Mouse (Mus musculus) midbrain, embryonic 13.5 days (tissue): ENCODE measurements at regions not wholly inside any gene's neighbourhood (a gene's known extent, or its start where the extent isn't known, plus 50 kb on each side); places are given as distances from the start of the nearest gene placed in this dataset.

ENCODE experiments used
- ATAC-seq: fragments of 200-750 bp; cut with Nextera tagmentation; 2 replicates; pipeline ENCODE4 v1.8.0; 2017; ENCODE audit warnings: mild to moderate bottlenecking, moderate TSS enrichment, moderate library complexity
- H3K27ac ChIP-seq: fragments of 300-500 bp; sonication (generic); 2 replicates; pipeline ENCODE4 v1.5.1; 2015; ENCODE audit warnings: inconsistent platforms, mild to moderate bottlenecking, moderate library complexity
- H3K27me3 ChIP-seq: fragments of 300-500 bp; sonication (generic); 2 replicates; pipeline ENCODE4 v1.6.1; 2015; ENCODE audit warnings: mild to moderate bottlenecking, inconsistent platforms
- H3K36me3 ChIP-seq: fragments of 300-500 bp; sonication (generic); 2 replicates; pipeline ENCODE4 v1.6.1; 2015; ENCODE audit warnings: mild to moderate bottlenecking, inconsistent platforms
- H3K4me1 ChIP-seq: fragments of 300-500 bp; sonication (generic); replicated peaks from 2 replicates; pipeline ENCODE4 v1.6.1; 2015; ENCODE audit warnings: inconsistent platforms
- H3K4me2 ChIP-seq: fragments of 300-500 bp; sonication (generic); replicated peaks from 2 replicates; pipeline ENCODE4 v1.6.1; 2015; ENCODE audit warnings: moderate library complexity, mild to moderate bottlenecking, inconsistent platforms
- H3K4me3 ChIP-seq: fragments of 300-500 bp; sonication (generic); replicated peaks from 2 replicates; pipeline ENCODE4 v1.5.1; 2015; ENCODE audit warnings: mild to moderate bottlenecking, inconsistent platforms
- H3K9ac ChIP-seq: fragments of 300-500 bp; sonication (generic); replicated peaks from 2 replicates; pipeline ENCODE4 v1.6.1; 2015; ENCODE audit warnings: mild to moderate bottlenecking, inconsistent platforms
- H3K9me3 ChIP-seq: fragments of 300-500 bp; sonication (generic); 2 replicates; pipeline ENCODE4 v1.6.1; 2016; ENCODE audit warnings: mild to moderate bottlenecking, inconsistent platforms
- WGBS: fragments of 180-500 bp; shearing (Covaris S2); methylation state at CpG from one replicate; pipeline ENCODE4 v1.1.7; 2015; 5-methylcytosine and 5-hydroxymethylcytosine counted together

- H3K27me3 ChIP-seq = no peaks in the 10 kb centered on the region
- H3K36me3 ChIP-seq = no peaks in the 10 kb centered on the region
- H3K4me3 ChIP-seq = no peak overlapping the region
- H3K9ac ChIP-seq = no peak overlapping the region
- H3K4me2 ChIP-seq = no peak overlapping the region
- 71% methylated on average over 5 of the region's 5 CpGs for WGBS
- H3K27ac ChIP-seq = no peak overlapping the region
- no peak for ATAC-seq
- no peaks in the 10 kb centered on the region for H3K9me3 ChIP-seq
- H3K4me1 ChIP-seq = peaks cover 22% of the 10 kb centered on the region
These were observed 219.9 kb downstream of the Bcl11a start for GRCm38 (mm10) chr11:24297763-24298162.

- no peak for ATAC-seq
- no peak overlapping the region for H3K9ac ChIP-seq
These were observed 222.5 kb downstream of the Bcl11a start for GRCm38 (mm10) chr11:24300351-24300750.

GRCm38 (mm10) chr11:24301201-24301600 lies 223.3 kb downstream of the Bcl11a start:
- no peaks in the 10 kb centered on the region; the same call in 1 of the 2 replicates for H3K27me3 ChIP-seq
- H3K27ac ChIP-seq = no peak overlapping the region
- WGBS = 70% methylated on average over 3 of the region's 3 CpGs
- no peak overlapping the region for H3K4me3 ChIP-seq
- peaks cover 31% of the 10 kb centered on the region for H3K4me1 ChIP-seq
- no peaks in the 10 kb centered on the region for H3K36me3 ChIP-seq
- H3K4me2 ChIP-seq = no peak overlapping the region
- no peaks in the 10 kb centered on the region for H3K9me3 ChIP-seq
- no peak for ATAC-seq
- H3K9ac ChIP-seq = no peak overlapping the region

More at GRCm38 (mm10) chr11:24300351-24300750, 222.5 kb downstream of the Bcl11a start:
- H3K4me2 ChIP-seq = no peak overlapping the region
- no peak overlapping the region for H3K4me3 ChIP-seq
- no peaks in the 10 kb centered on the region for H3K9me3 ChIP-seq
- no peaks in the 10 kb centered on the region for H3K27me3 ChIP-seq
- 90% methylated on average over 4 of the region's 4 CpGs for WGBS
- no peaks in the 10 kb centered on the region for H3K36me3 ChIP-seq
- peaks cover 29% of the 10 kb centered on the region for H3K4me1 ChIP-seq
- no peak overlapping the region for H3K27ac ChIP-seq

- Histone ChIP-seq H3K4me1 (peaks cover 28% of the 10 kb centered on the region), H3K27me3 (peaks cover 5% of the 10 kb centered on the region; the same call in 1 of the 2 replicates), H3K4me2 (peak overlapping the region; percentile 51), H3K36me3 (no peaks in the 10 kb centered on the region), H3K9ac (peak overlapping the region; percentile 26; the same call in 1 of the 2 replicates), H3K27ac (no peak overlapping the region), H3K4me3 (peak overlapping the region; percentile 27), H3K9me3 (no peaks in the 10 kb centered on the region)
- ATAC-seq = peak; percentile 93
- WGBS = 1% methylated on average over 17 of the region's 17 CpGs
These were observed 227.3 kb downstream of the Bcl11a start for GRCm38 (mm10) chr11:24305145-24305553.

- no peaks in the 10 kb centered on the region for H3K9me3 ChIP-seq
- H3K9ac ChIP-seq = no peak overlapping the region
- no peak overlapping the region for H3K27ac ChIP-seq
- peaks cover 28% of the 10 kb centered on the region for H3K4me1 ChIP-seq
- H3K27me3 ChIP-seq = peaks cover 5% of the 10 kb centered on the region; the same call in 1 of the 2 replicates
- H3K36me3 ChIP-seq = no peaks in the 10 kb centered on the region
- WGBS = 10% methylated on average over 11 of the region's 11 CpGs
- ATAC-seq = peak; percentile 46
- H3K4me3 ChIP-seq = peak overlapping the region; percentile 27; the same call in 1 of the 2 replicates
- H3K4me2 ChIP-seq = peak overlapping the region; percentile 51
These were observed 227.8 kb downstream of the Bcl11a start for GRCm38 (mm10) chr11:24305691-24306090.

GRCm38 (mm10) chr11:24306101-24306500 lies 228.2 kb downstream of the Bcl11a start:
- no peak overlapping the region for H3K9ac ChIP-seq
- H3K4me2 ChIP-seq = no peak overlapping the region
- no peak overlapping the region for H3K4me3 ChIP-seq
- H3K27ac ChIP-seq = no peak overlapping the region
- H3K36me3 ChIP-seq = no peaks in the 10 kb centered on the region
- no peak for ATAC-seq
- peaks cover 28% of the 10 kb centered on the region for H3K4me1 ChIP-seq
- H3K9me3 ChIP-seq = no peaks in the 10 kb centered on the region
- H3K27me3 ChIP-seq = peaks cover 5% of the 10 kb centered on the region; the same call in 1 of the 2 replicates
- 83% methylated on average over 2 of the region's 2 CpGs for WGBS

- H3K27ac ChIP-seq = peak overlapping the region; percentile 55
- peaks cover 5% of the 10 kb centered on the region; the same call in 1 of the 2 replicates for H3K27me3 ChIP-seq
- ATAC-seq = peak; percentile 49
- H3K9ac ChIP-seq = no peak overlapping the region; the same call in 1 of the 2 replicates
- H3K9me3 ChIP-seq = no peaks in the 10 kb centered on the region
- 22% methylated on average over 6 of the region's 6 CpGs for WGBS
- H3K4me1 ChIP-seq = peaks cover 28% of the 10 kb centered on the region
- no peak overlapping the region for H3K4me3 ChIP-seq
- no peak overlapping the region for H3K4me2 ChIP-seq
- H3K36me3 ChIP-seq = no peaks in the 10 kb centered on the region
These were observed 229.9 kb downstream of the Bcl11a start for GRCm38 (mm10) chr11:24307601-24308252.

GRCm38 (mm10) chr11:24308253-24308633 lies 230.4 kb downstream of the Bcl11a start:
- Histone ChIP-seq H3K4me2 (no peak overlapping the region), H3K9ac (no peak overlapping the region; the same call in 1 of the 2 replicates), H3K4me1 (peaks cover 28% of the 10 kb centered on the region), H3K4me3 (no peak overlapping the region), H3K9me3 (no peaks in the 10 kb centered on the region), H3K27me3 (peaks cover 5% of the 10 kb centered on the region; the same call in 1 of the 2 replicates), H3K27ac (peak overlapping the region; percentile 55; the same call in 1 of the 2 replicates), H3K36me3 (no peaks in the 10 kb centered on the region)
- ATAC-seq = 0 out of 2 replicates have a peak, but pooled peaks have one; percentile 5
- WGBS = 12% methylated on average over 1 of the region's 1 CpGs

GRCm38 (mm10) chr11:24314046-24314445 lies 236.2 kb downstream of the Bcl11a start:
- Histone ChIP-seq H3K4me1 (no peaks in the 10 kb centered on the region), H3K9me3 (no peaks in the 10 kb centered on the region), H3K36me3 (no peaks in the 10 kb centered on the region), H3K9ac (no peak overlapping the region), H3K4me3 (no peak overlapping the region), H3K4me2 (no peak overlapping the region), H3K27me3 (no peaks in the 10 kb centered on the region), H3K27ac (no peak overlapping the region)
- no peak for ATAC-seq
- WGBS = 89% methylated on average over 1 of the region's 1 CpGs

GRCm38 (mm10) chr11:24315582-24315981 lies 237.7 kb downstream of the Bcl11a start:
- 93% methylated on average over 3 of the region's 3 CpGs for WGBS
- no peak overlapping the region for H3K27ac ChIP-seq
- no peak overlapping the region for H3K9ac ChIP-seq
- H3K4me1 ChIP-seq = no peaks in the 10 kb centered on the region
- no peak overlapping the region for H3K4me3 ChIP-seq
- no peak overlapping the region for H3K4me2 ChIP-seq
- no peak for ATAC-seq
- no peaks in the 10 kb centered on the region for H3K27me3 ChIP-seq
- no peaks in the 10 kb centered on the region for H3K9me3 ChIP-seq
- H3K36me3 ChIP-seq = no peaks in the 10 kb centered on the region

- Histone ChIP-seq H3K4me3 (no peak overlapping the region), H3K27me3 (no peaks in the 10 kb centered on the region), H3K9me3 (no peaks in the 10 kb centered on the region), H3K27ac (no peak overlapping the region), H3K9ac (no peak overlapping the region), H3K4me2 (no peak overlapping the region), H3K36me3 (no peaks in the 10 kb centered on the region), H3K4me1 (no peaks in the 10 kb centered on the region)
- no peak for ATAC-seq
- WGBS = 82% methylated on average over 4 of the region's 4 CpGs
These were observed 238.3 kb downstream of the Bcl11a start for GRCm38 (mm10) chr11:24316198-24316597.

GRCm38 (mm10) chr11:24317989-24318735 lies 240.3 kb downstream of the Bcl11a start:
- Histone ChIP-seq H3K27me3 (no peaks in the 10 kb centered on the region), H3K36me3 (no peaks in the 10 kb centered on the region), H3K9ac (no peak overlapping the region), H3K27ac (no peak overlapping the region), H3K4me3 (no peak overlapping the region), H3K4me1 (no peaks in the 10 kb centered on the region), H3K9me3 (no peaks in the 10 kb centered on the region), H3K4me2 (no peak overlapping the region)
- 0 out of 2 replicates have a peak, but pooled peaks have one; percentile 27 for ATAC-seq
- 82% methylated on average over 2 of the region's 2 CpGs for WGBS
